Mouse (Mus musculus): ENCODE measurements around the gene Fcho2.

Fcho2 gene

DNA sequence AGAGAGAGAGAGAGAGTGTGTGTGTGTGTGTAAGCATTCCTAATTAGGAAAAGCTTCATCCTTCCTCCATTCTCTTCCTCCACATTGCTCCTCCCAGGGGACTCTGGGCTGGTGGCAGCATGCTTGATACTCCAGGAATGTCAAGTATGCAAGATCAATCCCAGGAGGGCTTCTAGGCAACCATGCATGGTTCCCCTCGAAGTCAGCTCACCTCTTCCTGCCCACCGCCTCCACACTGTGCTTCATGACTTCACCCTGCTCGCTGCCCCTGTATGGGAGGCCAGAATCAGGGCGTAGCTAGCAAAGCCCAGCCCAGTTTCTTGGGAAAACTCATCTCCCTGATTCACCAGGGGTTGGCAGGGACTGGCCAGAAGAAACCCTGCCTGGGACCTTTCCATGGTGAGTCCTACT, 135.6 kb downstream of the Fcho2 start:
- no peak for DNase-seq (ENCODE audit: low read depth, low spot score)

DNA sequence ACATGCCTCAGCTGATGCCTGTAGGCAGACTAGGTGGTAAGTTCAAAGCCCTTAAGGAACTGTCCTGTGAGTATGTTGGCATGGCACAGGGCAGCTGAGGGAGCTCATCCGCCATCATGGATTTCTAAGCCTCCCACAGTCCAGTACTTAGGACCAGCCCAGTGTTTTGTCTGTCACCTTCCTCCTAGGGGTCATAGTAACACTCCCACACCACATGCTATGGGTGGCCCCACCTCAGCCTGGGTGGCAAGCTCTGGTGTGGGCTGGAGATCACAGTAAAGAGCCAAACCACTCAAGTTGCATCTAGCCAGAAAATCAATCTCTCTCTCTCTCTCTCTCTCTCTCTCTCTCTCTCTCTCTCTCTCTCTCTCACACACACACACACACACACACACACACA, 136.0 kb downstream of the Fcho2 start:
- no peak for DNase-seq (ENCODE audit: low read depth, low spot score)

- DNase-seq (ENCODE audit: low read depth, low spot score), result no peak
Observed at GRCm38 (mm10) chr13:98673922-98674321, 141.3 kb downstream of the Fcho2 start.

Data from ES-CJ7 (cell line).